Mouse (Mus musculus) splenic B cell, adult 2 months (primary cell): ENCODE results near the gene Nfat5.

Source experiments
- DNase-seq: peaks from one replicate; pipeline ENCODE4 v3.0.0-alpha.2; 2011; ENCODE audit warnings: low read depth, low spot score
- H3K27me3 ChIP-seq: 2 replicates; pipeline ENCODE4 v1.6.1; 2012; ENCODE audit warnings: mild to moderate bottlenecking, low read length, moderate library complexity, mixed read lengths; ENCODE audit not compliant: control insufficient read depth, poor library complexity, insufficient read depth, severe bottlenecking
- H3K36me3 ChIP-seq: 2 replicates; pipeline ENCODE4 v1.6.1; 2012; ENCODE audit warnings: mild to moderate bottlenecking, low read length, moderate library complexity, mixed read lengths; ENCODE audit not compliant: control insufficient read depth, poor library complexity, insufficient read depth, severe bottlenecking

Gene Nfat5

DNA sequence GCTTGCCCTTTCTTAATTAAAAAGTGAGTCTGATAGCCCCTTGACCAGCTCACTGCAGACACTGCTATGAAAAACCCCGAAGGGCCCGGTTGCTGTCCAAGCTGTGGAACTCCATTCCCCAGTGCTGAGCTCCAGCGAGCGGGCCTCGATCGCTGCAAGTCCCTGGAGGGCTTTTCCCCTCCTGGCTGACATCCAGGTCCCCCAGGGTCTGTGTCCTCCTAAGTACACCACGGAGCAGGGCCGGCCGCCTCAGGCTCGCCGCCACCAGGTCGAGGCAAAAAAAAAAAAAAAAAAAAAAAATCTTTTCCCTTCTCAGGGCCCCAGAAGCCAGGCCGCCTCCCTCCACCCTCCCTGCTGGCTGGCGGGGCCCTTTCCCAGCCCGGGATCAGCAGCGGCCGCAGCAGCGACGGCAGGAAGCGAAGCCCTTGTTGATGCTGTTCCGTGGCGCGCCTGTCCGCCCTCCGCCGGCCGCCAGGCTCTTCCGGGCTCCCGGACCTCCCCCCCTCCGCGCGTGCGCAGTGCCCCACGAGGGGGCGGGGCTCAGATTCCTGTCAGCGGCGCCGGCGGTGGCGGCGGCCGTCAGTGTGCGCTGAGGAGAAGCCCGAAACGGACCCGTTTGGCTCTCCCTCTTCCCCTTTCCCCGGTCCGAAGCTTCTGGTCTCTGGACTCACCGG, at the start of gene Nfat5:
Gene Nfat5 (plus strand): TSS at position 543 of the 674 bp plus-strand sequence.
- peak; percentile 93 for DNase-seq
- Histone ChIP-seq H3K36me3 (no peaks in the 10 kb centered on the region), H3K27me3 (no peaks in the 10 kb centered on the region)

DNA sequence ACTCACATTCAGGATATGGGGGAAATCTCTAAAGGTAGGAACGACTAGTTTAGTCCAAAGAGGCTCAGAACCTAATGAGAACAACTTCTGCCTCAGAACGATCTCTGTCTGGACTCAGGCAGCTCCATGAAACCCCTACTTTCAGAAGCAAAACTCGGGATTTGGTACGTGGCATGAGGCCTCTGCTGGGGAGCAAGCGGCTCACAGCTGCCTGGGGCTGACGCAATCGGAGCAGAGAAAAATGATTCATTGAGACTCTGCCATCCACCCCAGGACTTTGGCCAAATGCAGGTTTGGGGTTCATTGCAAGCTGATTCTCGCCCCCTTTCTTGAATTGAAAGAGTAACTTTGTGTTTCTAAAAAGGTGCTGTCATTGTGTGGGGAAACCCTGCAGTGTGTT, 49.1 kb upstream of the Nfat5 start:
- Histone ChIP-seq H3K36me3 (no peaks in the 10 kb centered on the region), H3K27me3 (no peaks in the 10 kb centered on the region)
- no peak for DNase-seq

DNA sequence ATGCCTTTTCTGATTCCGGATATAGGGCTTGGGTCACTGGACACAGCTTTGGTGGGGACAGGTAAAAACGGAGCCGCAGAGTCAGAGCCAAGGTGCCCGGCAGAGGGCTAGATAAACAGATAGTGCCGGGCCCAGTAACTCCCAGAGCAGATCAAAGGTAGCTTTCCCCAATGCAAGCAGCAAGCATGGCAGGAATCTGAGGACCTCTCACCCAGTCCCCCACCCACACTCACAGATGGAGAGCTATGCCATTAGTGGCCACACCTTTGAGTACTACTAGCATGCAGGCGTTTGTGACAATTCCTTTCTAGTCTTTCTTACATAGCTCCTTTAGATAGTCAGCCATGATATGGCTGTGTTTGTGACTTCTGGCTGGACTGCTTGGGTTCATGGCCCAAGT, 44.8 kb upstream of the Nfat5 start:
- H3K27me3 ChIP-seq = no peaks in the 10 kb centered on the region
- DNase-seq = no peak
- H3K36me3 ChIP-seq = no peaks in the 10 kb centered on the region

DNA sequence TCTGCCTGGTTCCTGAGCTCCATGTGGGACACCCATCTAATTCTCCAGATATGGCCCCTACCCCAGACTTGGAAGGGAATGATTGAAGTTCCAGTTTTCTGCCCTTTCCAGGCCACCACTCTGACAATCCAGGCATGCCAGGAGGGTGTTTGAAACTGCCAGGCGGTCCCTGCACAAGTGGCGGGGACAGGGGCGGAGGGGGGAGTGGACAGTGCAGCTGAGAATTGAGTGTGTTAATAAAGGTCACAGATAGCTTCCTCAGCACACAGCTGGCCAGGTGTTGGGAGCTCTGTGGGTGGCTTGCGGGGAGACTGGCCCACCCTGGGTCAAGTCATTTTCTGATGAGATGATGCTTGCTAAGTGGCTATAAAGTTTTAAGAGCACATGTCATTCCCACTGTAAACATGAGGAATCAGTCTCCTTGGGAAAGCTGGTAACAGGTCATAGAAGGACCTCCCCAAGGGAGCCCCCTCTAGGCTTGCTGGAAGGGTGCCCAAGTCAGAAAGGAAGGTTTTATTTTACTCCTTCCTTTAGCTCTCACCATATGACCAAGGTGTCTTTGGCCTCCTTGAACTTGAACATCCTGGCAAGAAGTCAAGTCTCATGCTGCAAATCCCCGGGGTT, 41.7 kb upstream of the Nfat5 start:
- DNase-seq = no peak
- H3K36me3 ChIP-seq = no peaks in the 10 kb centered on the region

DNA sequence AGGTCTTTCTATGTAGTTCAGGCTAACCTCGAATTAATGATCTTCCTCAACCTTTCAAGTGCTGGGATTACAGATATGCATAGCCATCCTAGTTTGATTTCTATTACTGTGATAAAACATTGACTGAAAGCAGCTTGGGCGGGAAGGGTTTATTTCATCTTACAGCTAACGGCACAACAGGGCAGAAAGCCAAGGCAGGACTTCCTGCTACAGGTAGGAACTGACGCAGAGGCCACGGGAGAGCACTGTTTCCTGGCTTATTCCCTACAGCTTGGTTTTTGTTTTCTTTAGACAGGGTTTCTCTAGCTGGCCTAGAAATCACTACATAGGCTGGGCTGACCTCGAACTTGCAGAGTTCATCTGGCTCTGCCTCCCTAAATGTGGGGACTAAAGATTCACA, 40.1 kb upstream of the Nfat5 start:
- peak; percentile 4 for DNase-seq
- no peaks in the 10 kb centered on the region for H3K36me3 ChIP-seq

More for the DNA sequence above, 41.7 kb upstream of the Nfat5 start:
- H3K27me3 ChIP-seq = no peaks in the 10 kb centered on the region

DNA sequence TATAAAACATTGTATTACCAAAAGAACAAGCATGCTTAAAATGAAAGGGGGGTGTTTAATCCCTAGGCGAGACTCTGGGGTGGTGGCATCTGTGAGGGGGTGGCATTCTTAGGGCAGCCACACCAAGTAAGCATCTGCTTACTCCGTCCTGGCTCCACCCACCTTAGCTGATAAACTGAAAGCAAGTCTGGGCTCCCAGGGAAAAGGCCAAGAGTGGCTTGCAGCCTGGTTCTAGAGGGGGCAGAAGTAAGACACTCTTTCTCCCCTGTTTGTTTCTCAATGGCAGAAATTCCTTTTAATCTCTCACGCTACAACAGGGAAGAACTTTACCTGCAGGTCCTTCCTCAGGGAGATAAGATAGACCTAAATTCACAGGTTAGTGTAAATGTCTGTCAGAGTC, 38.9 kb upstream of the Nfat5 start:
- DNase-seq = no peak
- no peaks in the 10 kb centered on the region for H3K27me3 ChIP-seq
- H3K36me3 ChIP-seq = no peaks in the 10 kb centered on the region

More for the DNA sequence above, 40.1 kb upstream of the Nfat5 start:
- no peaks in the 10 kb centered on the region for H3K27me3 ChIP-seq

DNA sequence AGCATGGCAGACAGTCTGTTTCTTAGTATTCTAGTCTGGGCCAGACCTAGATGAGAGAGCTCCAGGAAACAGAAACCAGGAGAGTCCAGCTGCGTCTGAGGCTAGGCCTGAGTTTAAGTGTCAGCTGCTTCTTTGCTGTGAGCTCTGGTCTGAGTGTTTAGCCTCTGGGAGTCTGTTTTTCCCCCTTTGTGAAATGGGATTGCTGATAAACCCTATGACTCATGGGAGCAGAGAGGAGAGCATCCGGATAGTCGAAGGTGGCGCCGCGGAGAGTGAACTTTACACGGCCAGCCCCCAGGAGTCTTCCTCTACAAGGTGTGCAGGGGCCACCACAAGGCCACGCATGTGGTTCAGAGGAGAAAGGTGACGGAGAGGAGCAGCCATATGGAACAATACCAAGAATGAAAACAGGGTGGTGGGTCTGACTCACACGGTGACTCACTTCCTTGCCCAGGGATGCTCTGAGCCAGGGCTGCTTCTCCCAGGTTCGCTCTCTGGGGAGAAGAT, 38.3 kb upstream of the Nfat5 start:
- Histone ChIP-seq H3K27me3 (no peaks in the 10 kb centered on the region), H3K36me3 (no peaks in the 10 kb centered on the region)
- no peak for DNase-seq

DNA sequence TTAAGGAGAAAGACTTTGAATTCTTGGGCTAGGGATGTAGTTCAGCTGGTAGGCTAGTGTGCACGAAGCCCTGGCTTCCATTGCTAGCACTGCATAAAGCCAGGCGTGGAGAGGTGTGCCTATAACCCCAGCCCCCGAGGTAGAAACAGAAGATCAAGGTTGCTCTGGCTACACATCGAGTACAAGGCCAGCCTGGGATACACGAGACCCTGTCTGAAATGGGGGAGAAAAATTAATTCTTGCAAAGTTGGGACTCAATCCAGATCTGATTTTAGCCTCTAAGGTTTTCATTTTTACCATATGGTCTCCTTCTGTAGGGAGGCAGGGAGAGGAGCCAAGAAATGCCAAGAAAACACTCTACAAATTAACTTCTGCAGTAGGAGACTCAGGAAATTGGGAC, 36.0 kb upstream of the Nfat5 start:
- Histone ChIP-seq H3K27me3 (no peaks in the 10 kb centered on the region), H3K36me3 (no peaks in the 10 kb centered on the region)
- DNase-seq = no peak

DNA sequence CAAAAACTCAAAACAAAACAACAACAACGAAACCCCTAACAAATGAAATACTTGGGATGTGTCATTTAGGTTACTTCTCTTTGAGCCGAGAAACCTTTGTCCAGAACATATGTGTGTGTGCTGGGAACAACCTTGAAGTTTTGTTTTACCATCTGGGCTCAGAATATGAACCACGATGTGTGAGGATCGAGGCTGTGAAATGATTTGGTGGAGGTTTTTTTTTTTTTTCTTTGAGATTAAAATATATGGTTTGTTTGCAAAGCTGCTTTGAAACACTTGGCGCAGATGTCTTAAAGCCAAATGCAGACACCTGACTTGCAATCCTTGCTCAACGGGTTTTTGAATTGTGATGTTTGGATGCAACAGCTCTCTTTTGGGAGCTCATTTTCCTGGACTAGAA, 33.1 kb upstream of the Nfat5 start:
- Histone ChIP-seq H3K27me3 (no peaks in the 10 kb centered on the region), H3K36me3 (no peaks in the 10 kb centered on the region)
- DNase-seq = no peak

DNA sequence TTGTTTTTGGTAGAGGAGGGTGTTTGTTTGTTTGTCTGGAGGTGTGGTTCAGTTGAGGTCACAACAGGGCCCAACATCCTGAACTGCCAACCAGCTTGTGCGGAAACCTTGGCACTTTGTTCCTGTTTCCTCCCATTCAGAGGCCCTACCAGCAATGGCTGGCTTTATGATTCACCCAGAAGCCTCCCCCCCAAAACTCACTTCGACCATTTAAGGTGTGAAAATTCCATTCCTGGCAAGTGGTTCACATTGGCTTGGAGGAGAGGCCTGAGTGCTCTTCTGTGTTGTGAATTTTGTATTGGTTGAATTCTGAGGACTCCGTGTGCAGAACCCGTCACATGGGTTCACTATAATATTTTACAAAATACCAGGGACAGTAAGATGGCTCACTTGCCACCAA, 32.1 kb upstream of the Nfat5 start:
- H3K36me3 ChIP-seq = no peaks in the 10 kb centered on the region
- no peak for DNase-seq

DNA sequence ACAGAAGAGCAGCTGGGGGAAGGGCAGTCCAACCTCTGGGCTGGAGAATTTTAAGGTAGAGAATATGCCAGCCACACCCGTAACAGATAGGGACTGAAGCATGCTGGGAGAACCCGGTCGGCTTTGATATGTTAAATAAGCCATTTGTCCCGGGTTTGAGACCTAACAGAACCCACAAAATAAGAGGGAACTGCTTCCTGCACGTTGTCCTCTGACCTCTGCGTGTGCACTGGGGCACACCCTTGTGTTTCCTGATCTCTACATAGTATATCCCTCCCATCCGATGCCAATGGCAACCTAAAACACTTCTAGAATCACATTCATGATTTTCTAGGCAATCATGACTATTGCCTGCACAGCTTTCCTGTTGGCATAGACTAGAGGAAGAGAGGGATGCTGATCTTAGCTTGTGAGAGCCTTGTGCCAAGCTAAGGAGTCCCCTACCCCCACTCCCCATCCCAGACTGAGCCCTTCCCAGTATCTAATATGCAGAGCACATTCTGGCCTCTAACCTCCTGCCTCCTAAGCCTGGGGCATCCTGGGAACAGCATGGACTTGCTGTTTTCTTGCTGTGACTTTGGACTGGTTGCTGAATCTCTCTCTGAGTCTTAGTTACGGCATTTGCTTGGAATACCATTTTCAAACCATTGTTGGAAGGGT, 31.1 kb upstream of the Nfat5 start:
- DNase-seq = no peak
- Histone ChIP-seq H3K36me3 (no peaks in the 10 kb centered on the region), H3K27me3 (no peaks in the 10 kb centered on the region)

More for the DNA sequence above, 32.1 kb upstream of the Nfat5 start:
- no peaks in the 10 kb centered on the region for H3K27me3 ChIP-seq

DNA sequence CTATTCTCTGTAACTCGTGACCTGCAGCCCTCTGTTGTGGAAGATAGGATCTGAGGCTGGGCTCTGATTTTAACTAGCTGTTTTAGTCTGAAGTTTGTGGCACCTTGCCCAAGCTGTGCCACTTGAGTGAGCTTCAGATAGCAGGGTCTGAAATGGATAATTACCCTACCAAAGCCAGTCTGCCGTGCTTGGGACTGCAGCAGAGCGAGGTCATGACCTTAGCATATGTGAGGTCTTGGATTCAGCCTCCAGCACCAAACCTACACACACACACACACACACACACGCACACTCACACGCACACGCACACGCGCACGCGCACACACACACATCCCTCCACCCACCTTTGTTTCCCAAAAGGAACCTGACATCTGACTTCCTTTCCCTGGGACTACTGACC, 27.5 kb upstream of the Nfat5 start:
- Histone ChIP-seq H3K36me3 (no peaks in the 10 kb centered on the region), H3K27me3 (no peaks in the 10 kb centered on the region)
- DNase-seq = no peak

DNA sequence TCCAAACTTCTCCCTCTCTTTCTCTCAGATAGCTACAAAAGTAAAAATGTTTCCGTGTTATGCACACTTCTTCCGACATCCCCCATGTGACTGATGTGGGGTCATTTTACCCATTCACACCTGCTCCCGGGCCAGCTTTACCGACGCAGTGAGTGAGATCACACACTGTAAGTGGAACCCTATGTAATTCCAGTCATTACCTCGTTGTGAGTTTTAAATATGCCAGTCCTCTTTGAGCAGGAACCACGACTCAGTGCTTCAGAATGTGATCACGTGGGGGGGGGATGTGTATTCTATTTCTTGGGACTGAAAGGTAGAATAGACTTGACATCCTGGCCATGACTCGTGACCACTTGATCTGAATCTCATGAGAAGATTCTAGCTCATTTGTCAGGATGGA, 24.8 kb upstream of the Nfat5 start:
- no peak for DNase-seq
- H3K36me3 ChIP-seq = no peaks in the 10 kb centered on the region
- H3K27me3 ChIP-seq = no peaks in the 10 kb centered on the region

DNA sequence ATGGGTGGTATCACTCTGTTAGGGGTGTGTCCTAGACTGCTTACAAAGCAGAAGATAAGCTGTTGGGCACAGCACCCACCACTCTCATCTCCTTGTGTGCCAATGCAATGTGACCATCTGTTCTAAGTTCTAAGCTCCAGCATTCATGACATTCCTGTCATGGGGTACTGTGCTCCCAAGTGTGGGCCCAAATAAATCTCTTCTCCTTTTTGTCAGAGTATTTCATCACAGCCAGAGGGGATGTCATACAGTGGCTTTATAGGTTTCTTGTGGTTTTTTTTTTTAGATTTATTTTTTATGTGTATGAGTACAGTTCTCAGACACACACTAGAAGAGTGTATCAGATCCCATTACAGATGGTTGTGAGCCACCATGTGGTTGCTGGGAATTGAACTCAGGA, 24.1 kb upstream of the Nfat5 start:
- no peaks in the 10 kb centered on the region for H3K27me3 ChIP-seq
- DNase-seq = no peak
- no peaks in the 10 kb centered on the region for H3K36me3 ChIP-seq

DNA sequence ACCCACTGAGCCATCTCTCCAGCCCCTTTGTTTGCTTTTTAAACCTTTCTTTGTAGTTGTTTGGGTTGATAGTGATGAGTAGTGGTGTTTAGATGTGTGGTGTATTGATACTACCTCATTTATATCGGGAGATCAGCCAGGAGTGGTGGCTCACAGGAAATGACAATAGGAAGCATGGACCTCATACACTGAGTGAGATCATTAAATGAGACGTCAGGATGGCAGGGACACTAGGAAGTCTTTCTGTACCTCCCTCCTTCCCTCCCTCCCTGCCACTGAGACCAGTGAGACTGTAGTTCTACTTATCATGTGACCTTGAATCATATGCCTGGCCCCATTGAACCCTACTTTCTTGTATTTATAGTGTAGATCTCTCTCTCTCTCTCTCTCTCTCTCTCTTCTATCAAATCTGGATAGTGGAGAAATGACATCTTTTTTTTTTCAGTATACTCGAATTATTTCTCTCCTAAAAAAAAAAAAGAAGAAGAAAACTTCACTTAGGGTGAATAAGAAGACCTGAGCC, 23.6 kb upstream of the Nfat5 start:
- no peak for DNase-seq
- H3K27me3 ChIP-seq = no peaks in the 10 kb centered on the region
- H3K36me3 ChIP-seq = no peaks in the 10 kb centered on the region
